Mouse (Mus musculus) hindbrain, postnatal 0 days (tissue): Measurements from ENCODE around the gene Mapk11. TPM values are rescaled to one million over a fixed set of nuclear protein-coding genes. Genes with fewer than 3 reads are reported as not detected.

ENCODE experiments used
- ATAC-seq: fragments of 200-750 bp; cut with Nextera tagmentation; 2 replicates; pipeline ENCODE4 v1.8.0; 2017; ENCODE audit warnings: mild to moderate bottlenecking, moderate TSS enrichment, moderate library complexity
- DNase-seq: peaks from one replicate; pipeline ENCODE4 v3.0.0-alpha.2; 2015; ENCODE audit warnings: low spot score
- H3K27ac ChIP-seq: fragments of 300-500 bp; sonication (generic); 2 replicates; pipeline ENCODE4 v1.5.1; 2014; ENCODE audit warnings: mild to moderate bottlenecking
- H3K27me3 ChIP-seq: fragments of 300-500 bp; sonication (generic); 2 replicates; pipeline ENCODE4 v1.6.1; 2014; ENCODE audit warnings: low read length, mixed read lengths; ENCODE audit not compliant: insufficient read depth
- H3K36me3 ChIP-seq: fragments of 300-500 bp; sonication (generic); 2 replicates; pipeline ENCODE4 v1.6.1; 2014; ENCODE audit warnings: low read length, mixed read lengths; ENCODE audit not compliant: insufficient read depth
- H3K4me1 ChIP-seq: fragments of 300-500 bp; sonication (generic); 2 replicates; pipeline ENCODE4 v1.6.1; 2014; ENCODE audit warnings: antibody characterized with exemption, low read length, mixed read lengths; ENCODE audit not compliant: insufficient read depth
- H3K4me2 ChIP-seq: fragments of 300-500 bp; sonication (generic); 2 replicates; pipeline ENCODE4 v1.6.1; 2014; ENCODE audit warnings: low read depth, mild to moderate bottlenecking, low read length, moderate library complexity, mixed read lengths
- H3K4me3 ChIP-seq: fragments of 300-500 bp; sonication (generic); 2 replicates; pipeline ENCODE4 v1.5.1; 2014; ENCODE audit warnings: low read length
- H3K9ac ChIP-seq: fragments of 300-500 bp; sonication (generic); replicated peaks from 2 replicates; pipeline ENCODE4 v1.6.1; 2014; ENCODE audit warnings: mild to moderate bottlenecking, low read length, moderate library complexity, mixed read lengths
- H3K9me3 ChIP-seq: fragments of 300-500 bp; sonication (generic); 2 replicates; pipeline ENCODE4 v1.6.1; 2016; ENCODE audit warnings: low read length, mixed read lengths
- CTCF ChIP-seq: IDR thresholded peaks from 2 replicates; pipeline ENCODE4 v1.5.1; 2016; ENCODE audit warnings: antibody characterized with exemption, control low read depth, low read depth
- WGBS: fragments of 180-500 bp; shearing (Covaris S2); extraction: QIAGEN DNeasy Blood & Tissue Kit; methylation state at CpG from one replicate; pipeline ENCODE4 v1.1.7; 2014; 5-methylcytosine and 5-hydroxymethylcytosine counted together
- polyA plus RNA-seq: library from polyadenylated mRNA; unstranded; fragments of >200 nt; fragmentation: Nextera tagmentation; extraction: Ambion mirVana; gene quantifications from 2 replicates; pipeline ENCODE4 v1.2.1, GENCODE M21; 2015
- total RNA-seq: library from RNA; depleted of rRNA; stranded (reverse); fragments of >200 nt; gene quantifications from 2 replicates; pipeline ENCODE4 v1.2.3, GENCODE M21; 2014

The Mapk11 gene
- total and polyA plus RNA-seq, 2 experiments from 2014 or later: 15.8 to 30.6 TPM

DNA sequence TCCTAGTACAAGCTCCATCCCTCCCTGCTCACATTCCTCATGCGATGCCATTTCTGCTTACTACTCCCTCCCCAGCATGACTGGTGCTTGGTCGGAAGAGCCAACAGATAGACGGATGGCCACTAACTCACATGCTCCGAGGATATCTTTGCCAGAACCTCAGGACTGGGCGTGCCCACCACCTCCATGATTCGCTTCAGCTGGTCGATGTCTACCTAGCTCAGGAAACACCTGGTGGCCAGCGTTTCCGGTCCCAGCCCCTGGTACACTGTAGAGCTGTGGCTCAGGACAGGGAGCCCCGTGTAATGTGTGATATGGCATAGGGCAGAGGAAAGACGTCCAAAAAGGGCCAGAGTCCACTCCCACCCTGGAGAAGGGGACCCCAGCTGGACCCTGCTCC is 4.5 kb downstream of the Mapk11 start:
- DNase-seq: no peak
- no peaks in the 10 kb centered on the region for H3K27me3 ChIP-seq
- WGBS: 89% methylated on average over 11 of the region's 11 CpGs
- no peak overlapping the region for H3K4me2 ChIP-seq
- no peak for TF ChIP-seq CTCF
- H3K4me1 ChIP-seq: peaks cover 17% of the 10 kb centered on the region
- H3K36me3 ChIP-seq: no peaks in the 10 kb centered on the region
- H3K27ac ChIP-seq: no peak overlapping the region
- H3K9me3 ChIP-seq: no peaks in the 10 kb centered on the region
- H3K9ac ChIP-seq: no peak overlapping the region
- no peak for ATAC-seq
- no peak overlapping the region for H3K4me3 ChIP-seq

DNA sequence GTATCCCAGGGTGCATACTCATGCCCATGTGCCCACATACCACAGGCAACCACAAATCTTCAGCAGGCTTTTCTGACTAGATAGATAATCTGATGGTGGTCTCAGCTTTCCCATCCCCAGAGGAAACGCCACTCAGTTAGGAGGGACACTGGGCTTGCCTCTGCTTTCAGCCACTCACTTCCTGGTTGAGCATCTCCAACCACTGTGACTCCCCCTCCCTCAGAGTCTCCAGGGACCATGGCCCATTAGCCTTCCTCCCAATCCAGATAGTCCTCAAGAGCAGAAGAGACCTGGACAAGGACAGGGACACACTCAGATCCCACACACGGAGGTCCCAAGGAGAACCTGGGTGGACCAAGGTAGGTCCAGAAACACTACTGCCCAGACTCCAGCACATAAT is 6.3 kb downstream of the Mapk11 start:
- Histone ChIP-seq H3K9ac (no peak overlapping the region), H3K4me3 (no peak overlapping the region), H3K4me2 (no peak overlapping the region), H3K27ac (no peak overlapping the region), H3K9me3 (no peaks in the 10 kb centered on the region), H3K4me1 (peaks cover 20% of the 10 kb centered on the region), H3K27me3 (0 out of 2 replicates have a peak, but pooled peaks cover 4% of the 10 kb centered on the region), H3K36me3 (no peaks in the 10 kb centered on the region)
- 89% methylated on average over 2 of the region's 2 CpGs for whole genome bisulfite sequencing
- ATAC-seq: no peak
- TF ChIP-seq CTCF: no peak
- no peak for DNase-seq

- H3K9me3 ChIP-seq: no peaks in the 10 kb centered on the region
- no peaks in the 10 kb centered on the region for H3K36me3 ChIP-seq
- DNase-seq: no peak
- 55% methylated on average over 4 of the region's 4 CpGs for WGBS
- no peak overlapping the region for H3K27ac ChIP-seq
- H3K27me3 ChIP-seq: 0 out of 2 replicates have a peak, but pooled peaks cover 4% of the 10 kb centered on the region
- H3K4me2 ChIP-seq: no peak overlapping the region
- TF ChIP-seq CTCF: no peak
- H3K9ac ChIP-seq: no peak overlapping the region
- H3K4me3 ChIP-seq: no peak overlapping the region
- peaks cover 11% of the 10 kb centered on the region for H3K4me1 ChIP-seq
- ATAC-seq: no peak
These were observed 7.5 kb downstream of the Mapk11 start for GRCm38 (mm10) chr15:89141905-89142304.

- Histone ChIP-seq H3K36me3 (no peaks in the 10 kb centered on the region), H3K4me3 (no peak overlapping the region), H3K27ac (no peak overlapping the region), H3K4me1 (peaks cover 8% of the 10 kb centered on the region), H3K27me3 (0 out of 2 replicates have a peak, but pooled peaks cover 4% of the 10 kb centered on the region), H3K4me2 (no peak overlapping the region; the same call in 1 of the 2 replicates), H3K9me3 (no peaks in the 10 kb centered on the region), H3K9ac (no peak overlapping the region)
- DNase-seq: no peak
- no peak for ATAC-seq
- WGBS: 30% methylated on average over 5 of the region's 5 CpGs
- TF ChIP-seq CTCF: no peak
These were observed 8.0 kb downstream of the Mapk11 start for GRCm38 (mm10) chr15:89141443-89141842.

GRCm38 (mm10) chr15:89140659-89141252 is 8.7 kb downstream of the Mapk11 start, which contains the start of gene Mapk12:
TSS of gene Mapk12 (minus strand) at chr15:89140703.
- TF ChIP-seq CTCF: no peak
- ATAC-seq (peak; percentile 61), DNase-seq (peak; percentile 19)
- no peaks in the 10 kb centered on the region for H3K36me3 ChIP-seq
- 0 out of 2 replicates have a peak, but pooled peaks cover 4% of the 10 kb centered on the region for H3K27me3 ChIP-seq
- H3K4me1 ChIP-seq: peaks cover 7% of the 10 kb centered on the region
- no peaks in the 10 kb centered on the region for H3K9me3 ChIP-seq
- H3K4me2 ChIP-seq: peak within 1 kb of the TSS; percentile 83
- WGBS: 0% methylated on average over 21 of the region's 21 CpGs
- H3K27ac ChIP-seq: no peak within 1 kb of the TSS
- H3K9ac ChIP-seq: peak within 1 kb of the TSS; percentile 40
- peak within 1 kb of the TSS; percentile 45 for H3K4me3 ChIP-seq

GRCm38 (mm10) chr15:89140048-89140658 is 9.3 kb downstream of the Mapk11 start:
- TF ChIP-seq CTCF: no peak
- H3K4me1 ChIP-seq: peaks cover 7% of the 10 kb centered on the region
- H3K9ac ChIP-seq: peak overlapping the region; percentile 40
- H3K36me3 ChIP-seq: no peaks in the 10 kb centered on the region
- H3K9me3 ChIP-seq: no peaks in the 10 kb centered on the region
- WGBS: under 1% methylated on average over 52 of the region's 53 CpGs
- H3K27ac ChIP-seq: no peak overlapping the region
- H3K4me3 ChIP-seq: peak overlapping the region; percentile 45
- DNase-seq: peak; percentile 49
- H3K27me3 ChIP-seq: 0 out of 2 replicates have a peak, but pooled peaks cover 4% of the 10 kb centered on the region
- H3K4me2 ChIP-seq: peak overlapping the region; percentile 83
- peak; percentile 45; the same call in 1 of the 2 replicates for ATAC-seq

- WGBS: 96% methylated on average over 6 of the region's 6 CpGs
- Histone ChIP-seq H3K4me2 (no peak overlapping the region), H3K4me1 (peaks cover 7% of the 10 kb centered on the region), H3K9me3 (no peaks in the 10 kb centered on the region), H3K27ac (no peak overlapping the region), H3K36me3 (no peaks in the 10 kb centered on the region), H3K27me3 (0 out of 2 replicates have a peak, but pooled peaks cover 4% of the 10 kb centered on the region), H3K4me3 (no peak overlapping the region), H3K9ac (no peak overlapping the region)
- DNase-seq (no peak), ATAC-seq (no peak)
- no peak for TF ChIP-seq CTCF
These were observed 10.9 kb downstream of the Mapk11 start for GRCm38 (mm10) chr15:89138531-89138930.
